Mouse (Mus musculus) adrenal gland, adult (tissue): ENCODE results near the gene Ubl7.

Experiments used
- DNase-seq, 2 experiments: peaks; one replicate each; pipeline ENCODE4 v3.0.0; 2022 to 2023; ENCODE audit warnings: low spot score in 1 of 2; ENCODE audit not compliant: inconsistent age in 2 of 2

Ubl7 gene

GRCm38 (mm10) chr9:57912571-57912970 lies 1.8 kb downstream of the Ubl7 start:
- DNase-seq = peak in 1 of 2 experiments; percentile 30

GRCm38 (mm10) chr9:57921491-57922060 lies 10.8 kb downstream of the Ubl7 start:
- DNase-seq = no peak

- DNase-seq = no peak
Measured at GRCm38 (mm10) chr9:57922381-57922780, 11.6 kb downstream of the Ubl7 start.

GRCm38 (mm10) chr9:57923046-57923445 lies 12.3 kb downstream of the Ubl7 start:
- DNase-seq = no peak

- DNase-seq = peak in 1 of 2 experiments; percentile 67
Measured at GRCm38 (mm10) chr9:57931166-57931767, 20.5 kb downstream of the Ubl7 start.

- DNase-seq = no peak
Measured at GRCm38 (mm10) chr9:57932253-57932652, 21.5 kb downstream of the Ubl7 start.

- DNase-seq = peak; percentile 10 to 43
Measured at GRCm38 (mm10) chr9:57932831-57933602, 22.2 kb downstream of the Ubl7 start.

- peak; percentile 86 to 95 for DNase-seq
Measured at GRCm38 (mm10) chr9:57935683-57936437, 25.1 kb downstream of the Ubl7 start.

- no peak for DNase-seq
Measured at GRCm38 (mm10) chr9:57937171-57937570, 26.4 kb downstream of the Ubl7 start.

GRCm38 (mm10) chr9:57937651-57938050 lies 26.9 kb downstream of the Ubl7 start:
- peak in 1 of 2 experiments; percentile 9 for DNase-seq

GRCm38 (mm10) chr9:57938225-57939055 lies 27.7 kb downstream of the Ubl7 start:
- DNase-seq = no peak

GRCm38 (mm10) chr9:57939431-57940348 lies 28.9 kb downstream of the Ubl7 start, which contains the start of gene Sema7a:
Gene Sema7a, plus strand, starts transcription at chr9:57940112.
- peak; percentile 88 to 93 for DNase-seq

- DNase-seq = peak in 1 of 2 experiments; percentile 61
Measured at GRCm38 (mm10) chr9:57940349-57940794, 29.6 kb downstream of the Ubl7 start.

GRCm38 (mm10) chr9:57940861-57941638 lies 30.3 kb downstream of the Ubl7 start:
- peak; percentile 36 to 64 for DNase-seq

- DNase-seq = peak in 1 of 2 experiments; percentile 33
Measured at GRCm38 (mm10) chr9:57942039-57942438, 31.3 kb downstream of the Ubl7 start.

- peak in 1 of 2 experiments; percentile 13 for DNase-seq
Measured at GRCm38 (mm10) chr9:57943067-57943466, 32.3 kb downstream of the Ubl7 start.

- DNase-seq = peak; percentile 62 to 87
Measured at GRCm38 (mm10) chr9:57944572-57944971, 33.8 kb downstream of the Ubl7 start.
